Mouse (Mus musculus) stomach, embryonic 16.5 days (tissue): ENCODE data around the gene Tpbgl. TPM values are rescaled to one million over a fixed set of nuclear protein-coding genes. Genes with fewer than 3 reads are reported as not detected.

Experiments
- ATAC-seq: fragments of 200-750 bp; cut with Nextera tagmentation; 2 replicates; pipeline ENCODE4 v1.8.0; 2017; ENCODE audit warnings: moderate number of reproducible peaks, moderate TSS enrichment; ENCODE audit not compliant: insufficient read depth, low FRiP score
- H3K27ac ChIP-seq: fragments of 300-500 bp; sonication (generic); 2 replicates; pipeline ENCODE4 v1.5.1; 2014; ENCODE audit warnings: low read length
- H3K27me3 ChIP-seq: fragments of 300-500 bp; sonication (generic); 2 replicates; pipeline ENCODE4 v1.6.1; 2014; ENCODE audit warnings: low read length, control low read depth, mixed read lengths; ENCODE audit not compliant: control insufficient read depth, insufficient read depth
- H3K36me3 ChIP-seq: fragments of 300-500 bp; sonication (generic); 2 replicates; pipeline ENCODE4 v1.6.1; 2014; ENCODE audit warnings: low read length; ENCODE audit not compliant: control insufficient read depth, insufficient read depth
- H3K4me1 ChIP-seq: fragments of 300-500 bp; sonication (generic); 2 replicates; pipeline ENCODE4 v1.6.1; 2014; ENCODE audit warnings: low read length, control low read depth, mixed read lengths; ENCODE audit not compliant: control insufficient read depth, insufficient read depth
- H3K4me2 ChIP-seq: fragments of 300-500 bp; sonication (generic); 2 replicates; pipeline ENCODE4 v1.6.1; 2014; ENCODE audit warnings: low read depth, low read length, mixed read lengths
- H3K4me3 ChIP-seq: fragments of 300-500 bp; sonication (generic); replicated peaks from 2 replicates; pipeline ENCODE4 v1.5.1; 2014; ENCODE audit warnings: mild to moderate bottlenecking, low read length
- H3K9ac ChIP-seq: fragments of 300-500 bp; sonication (generic); 2 replicates; pipeline ENCODE4 v1.6.1; 2014; ENCODE audit warnings: low read length
- H3K9me3 ChIP-seq: fragments of 300-500 bp; sonication (generic); replicated peaks from 2 replicates; pipeline ENCODE4 v1.6.1; 2016; ENCODE audit warnings: low read length, control low read depth; ENCODE audit not compliant: control insufficient read depth
- WGBS: fragments of 180-500 bp; shearing (Covaris S2); extraction: QIAGEN DNeasy Blood & Tissue Kit; methylation state at CpG from one replicate; pipeline ENCODE4 v1.1.7; 2014; 5-methylcytosine and 5-hydroxymethylcytosine counted together
- polyA plus RNA-seq: library from polyadenylated mRNA; unstranded; fragments of >200 nt; fragmentation: Nextera tagmentation; extraction: Ambion mirVana; gene quantifications from 2 replicates; pipeline ENCODE4 v1.2.1, GENCODE M21; 2015

Gene Tpbgl
- 1.2 and 1.6 TPM in 2 replicates for polyA plus RNA-seq

DNA sequence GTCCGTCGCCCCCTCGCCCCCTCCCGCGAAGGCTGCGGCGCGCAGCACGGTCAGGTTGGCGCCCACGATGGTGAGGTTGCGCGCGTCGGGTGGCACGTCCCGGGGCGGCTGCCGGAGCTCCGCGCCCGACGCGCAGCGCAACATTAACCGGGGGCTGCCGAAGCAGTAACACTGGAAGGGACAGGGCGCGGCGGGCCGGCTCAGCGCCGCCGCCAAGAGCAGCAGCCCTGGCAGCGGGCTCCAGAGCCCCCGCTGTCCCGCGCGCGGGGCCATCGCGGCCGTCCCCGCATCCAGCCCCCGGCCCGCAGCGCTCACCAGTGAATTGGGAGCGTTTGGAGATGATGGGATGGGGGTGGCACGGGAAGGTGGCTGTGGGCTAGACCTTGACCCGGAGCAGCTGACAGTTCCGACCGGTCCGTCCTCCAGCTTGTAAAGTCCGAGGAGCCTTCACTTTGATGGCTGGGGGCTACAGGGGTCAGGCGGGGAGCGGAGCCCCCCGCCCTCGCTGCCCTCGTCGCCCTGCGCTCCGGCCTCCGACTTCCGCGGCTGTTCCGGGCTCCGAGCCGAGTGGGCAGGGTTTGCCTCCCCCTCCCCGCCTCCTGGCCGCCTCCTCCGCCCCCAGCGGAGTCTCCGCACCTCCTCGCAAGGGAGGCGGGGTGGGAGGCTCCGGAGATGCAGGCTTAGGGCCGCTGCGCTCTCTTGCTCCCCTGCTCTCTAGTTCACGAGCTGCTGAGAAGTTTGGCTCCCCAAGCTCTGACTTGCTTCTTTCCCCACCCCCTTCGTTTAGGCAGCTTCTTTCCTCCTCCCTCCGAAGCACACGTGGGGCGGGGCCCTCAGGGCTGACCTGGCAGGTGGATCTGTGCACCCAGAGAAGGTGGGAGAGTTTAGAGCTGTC lies at the start of gene Tpbgl:
Gene Tpbgl (minus strand): TSS at position 728 of the 895 bp plus-strand sequence.
- H3K4me1 ChIP-seq = peaks cover 11% of the 10 kb centered on the region; the same call in 1 of the 2 replicates
- under 1% methylated on average over 82 of the region's 83 CpGs for WGBS
- peak within 1 kb of the TSS; percentile 61 for H3K9ac ChIP-seq
- peaks cover 38% of the 10 kb centered on the region for H3K27me3 ChIP-seq
- no peak within 1 kb of the TSS for H3K27ac ChIP-seq
- H3K9me3 ChIP-seq = no peaks in the 10 kb centered on the region
- ATAC-seq = peak; percentile 65
- no peaks in the 10 kb centered on the region for H3K36me3 ChIP-seq
- H3K4me2 ChIP-seq = peak within 1 kb of the TSS; percentile 94
- H3K4me3 ChIP-seq = peak within 1 kb of the TSS; percentile 50

DNA sequence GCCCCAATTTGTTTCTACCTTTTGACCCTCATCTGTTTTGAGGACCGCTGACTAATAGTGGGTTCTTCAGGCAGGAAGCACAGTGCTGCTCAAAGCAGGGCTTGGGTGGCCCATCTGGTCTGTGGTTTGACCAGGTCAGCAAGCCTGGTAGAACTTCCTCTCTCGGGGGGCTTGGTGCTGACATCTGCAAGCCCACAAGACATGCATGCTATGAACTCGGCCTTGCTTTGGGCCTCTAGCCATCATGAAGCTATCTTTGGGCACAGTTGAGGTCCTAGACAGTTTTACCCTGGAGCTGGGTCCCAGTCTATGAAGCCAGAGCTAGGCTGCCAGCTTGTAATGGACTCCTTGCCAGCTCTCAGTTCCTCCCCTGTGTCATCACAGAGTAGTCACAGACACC lies 48.0 kb upstream of the Tpbgl start:
- Histone ChIP-seq H3K27me3 (no peaks in the 10 kb centered on the region), H3K4me1 (no peaks in the 10 kb centered on the region), H3K36me3 (no peaks in the 10 kb centered on the region), H3K9me3 (no peaks in the 10 kb centered on the region), H3K9ac (no peak overlapping the region), H3K4me2 (no peak overlapping the region), H3K4me3 (no peak overlapping the region), H3K27ac (no peak overlapping the region)
- no peak for ATAC-seq
- WGBS = 75% methylated on average over 3 of the region's 3 CpGs

DNA sequence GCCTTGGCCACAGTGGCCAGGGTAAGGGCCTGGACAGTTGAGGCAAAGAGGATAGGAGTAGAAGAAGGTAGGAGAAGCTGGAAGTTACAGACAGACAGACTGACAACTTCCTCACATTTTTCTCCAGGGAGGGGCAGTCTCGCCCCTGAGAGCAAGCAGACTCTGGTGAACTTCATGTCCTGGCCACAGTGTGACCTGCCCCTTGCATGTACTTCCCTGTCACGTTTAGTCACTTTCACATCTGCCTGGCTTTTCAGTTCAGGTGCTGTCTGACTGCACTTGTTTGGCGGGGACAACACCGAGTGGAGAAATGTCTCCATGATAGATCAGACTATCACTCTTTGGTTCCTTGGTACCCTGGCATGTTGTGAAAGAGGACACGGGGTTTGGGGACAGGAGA lies 47.3 kb upstream of the Tpbgl start:
- H3K4me3 ChIP-seq = no peak overlapping the region
- no peak overlapping the region for H3K4me2 ChIP-seq
- no peaks in the 10 kb centered on the region for H3K27me3 ChIP-seq
- WGBS = 71% methylated on average over 5 of the region's 5 CpGs
- H3K27ac ChIP-seq = no peak overlapping the region
- no peak overlapping the region for H3K9ac ChIP-seq
- H3K36me3 ChIP-seq = no peaks in the 10 kb centered on the region
- ATAC-seq = no peak
- H3K9me3 ChIP-seq = no peaks in the 10 kb centered on the region
- H3K4me1 ChIP-seq = no peaks in the 10 kb centered on the region

DNA sequence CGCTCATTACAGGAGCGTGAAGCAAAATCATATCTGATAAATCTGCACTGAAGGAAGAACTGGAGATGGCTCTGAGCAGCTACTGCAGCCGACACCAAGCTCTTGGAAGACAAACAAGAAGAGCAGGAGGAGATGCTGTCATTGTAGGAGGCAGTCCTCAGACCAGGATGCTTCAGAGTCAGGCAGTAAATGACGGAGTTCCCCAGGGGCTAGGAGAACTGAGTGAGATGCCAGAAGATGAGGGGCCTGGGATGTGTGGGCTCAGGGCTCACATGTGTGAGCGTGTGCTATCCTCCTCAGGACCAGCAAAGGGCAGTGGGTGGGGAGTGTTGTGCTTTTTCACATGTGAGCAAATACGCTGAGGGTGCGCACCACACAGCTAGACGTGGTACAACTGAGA lies 46.3 kb upstream of the Tpbgl start:
- WGBS = 71% methylated on average over 8 of the region's 8 CpGs

DNA sequence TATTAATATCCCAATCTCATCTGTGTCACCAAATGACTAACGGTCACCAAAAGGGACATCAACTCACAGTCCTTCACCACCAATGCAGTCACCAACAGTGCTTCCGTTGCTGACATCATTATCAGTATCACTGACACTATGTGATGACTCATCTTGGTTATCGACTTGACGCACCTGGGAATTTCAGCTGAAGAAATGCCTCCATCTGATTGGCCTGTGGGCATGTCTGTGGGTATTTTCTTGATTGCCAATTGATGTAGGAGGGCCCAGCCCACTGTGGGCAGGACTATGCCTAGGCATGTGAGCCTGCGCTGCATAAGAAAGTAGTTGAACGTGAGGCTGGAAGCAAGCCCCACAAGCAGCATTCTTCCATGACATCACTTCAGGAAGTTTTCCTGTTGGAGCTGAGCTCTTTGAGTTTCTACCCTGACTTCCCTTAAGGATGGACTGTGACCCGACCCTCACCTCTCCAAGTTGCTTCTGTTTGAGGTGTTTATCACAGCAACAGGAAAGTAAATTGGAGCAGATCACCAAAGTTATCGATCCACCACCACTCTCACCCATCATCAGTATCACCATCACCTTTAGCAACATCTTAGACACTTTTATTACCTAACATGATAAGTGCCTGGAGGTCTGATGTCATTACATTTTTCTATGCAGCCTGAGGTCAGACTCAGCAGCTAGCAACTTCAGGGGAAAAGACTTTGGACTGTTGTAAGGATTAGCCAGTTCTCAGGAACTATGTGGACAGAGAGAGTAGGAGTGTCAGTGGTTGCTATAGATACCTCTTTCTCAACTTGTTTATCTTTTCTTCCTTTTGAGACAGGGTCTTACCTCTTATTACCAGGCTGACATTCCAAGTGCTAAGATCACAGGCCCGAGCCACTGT lies 44.9 kb upstream of the Tpbgl start:
- ATAC-seq = no peak
- no peak overlapping the region for H3K9ac ChIP-seq
- 71% methylated on average over 9 of the region's 9 CpGs for WGBS
- no peak overlapping the region for H3K27ac ChIP-seq
- H3K4me1 ChIP-seq = no peaks in the 10 kb centered on the region
- no peaks in the 10 kb centered on the region for H3K9me3 ChIP-seq
- H3K4me3 ChIP-seq = no peak overlapping the region
- no peak overlapping the region for H3K4me2 ChIP-seq
- H3K27me3 ChIP-seq = no peaks in the 10 kb centered on the region
- H3K36me3 ChIP-seq = no peaks in the 10 kb centered on the region

More for the DNA sequence above, 46.3 kb upstream of the Tpbgl start:
- H3K4me3 ChIP-seq = no peak overlapping the region
- H3K4me1 ChIP-seq = no peaks in the 10 kb centered on the region
- no peaks in the 10 kb centered on the region for H3K36me3 ChIP-seq
- H3K4me2 ChIP-seq = no peak overlapping the region
- H3K9me3 ChIP-seq = no peaks in the 10 kb centered on the region
- no peak overlapping the region for H3K9ac ChIP-seq
- H3K27me3 ChIP-seq = no peaks in the 10 kb centered on the region
- H3K27ac ChIP-seq = no peak overlapping the region
- no peak for ATAC-seq

DNA sequence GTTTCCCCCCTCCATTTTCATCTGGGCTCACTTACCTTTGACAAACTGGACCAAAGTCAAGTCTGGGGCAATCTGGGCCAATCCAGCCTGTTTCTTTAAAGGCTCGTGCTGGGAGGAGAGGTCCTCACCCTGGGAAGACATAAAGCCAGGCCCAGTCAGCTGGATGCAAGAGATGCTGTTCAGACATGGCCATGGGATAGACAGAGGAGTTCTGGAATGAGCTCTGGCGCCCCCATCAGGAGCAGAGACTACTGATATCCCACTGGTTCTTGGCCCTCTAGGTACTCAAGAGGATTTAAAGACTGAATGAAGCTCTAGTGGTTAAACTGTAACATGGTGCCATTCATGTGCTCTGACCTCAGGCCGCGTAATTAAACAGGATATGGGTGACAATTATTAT lies 44.0 kb upstream of the Tpbgl start:
- no peak for ATAC-seq

DNA sequence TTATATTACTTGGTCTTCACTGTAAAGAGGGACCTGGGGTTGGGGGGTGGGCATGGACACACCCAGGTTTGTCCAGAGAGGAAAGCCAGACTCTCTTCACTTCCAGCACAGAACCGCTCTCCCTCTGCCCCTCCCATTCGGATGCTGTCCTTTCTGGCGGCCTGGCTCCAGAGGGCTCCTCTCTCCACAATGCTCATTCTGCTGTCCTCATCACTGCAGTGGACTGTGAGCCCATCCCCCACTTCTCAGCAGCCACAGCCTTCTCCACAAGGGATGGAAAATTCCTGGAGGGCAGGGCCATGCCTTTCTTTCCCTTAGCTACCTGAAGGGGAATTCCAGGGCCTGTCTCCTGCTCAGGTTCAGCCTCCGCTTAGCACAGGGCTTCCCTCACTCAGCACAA lies 41.9 kb upstream of the Tpbgl start:
- no peaks in the 10 kb centered on the region for H3K9me3 ChIP-seq
- H3K9ac ChIP-seq = no peak overlapping the region
- ATAC-seq = no peak
- H3K36me3 ChIP-seq = no peaks in the 10 kb centered on the region
- no peak overlapping the region for H3K4me3 ChIP-seq
- no peak overlapping the region for H3K27ac ChIP-seq
- H3K4me1 ChIP-seq = peaks cover 16% of the 10 kb centered on the region
- no peak overlapping the region for H3K4me2 ChIP-seq
- WGBS = 41% methylated on average over 4 of the region's 4 CpGs
- H3K27me3 ChIP-seq = no peaks in the 10 kb centered on the region

More for the DNA sequence above, 44.0 kb upstream of the Tpbgl start:
- Histone ChIP-seq H3K27ac (no peak overlapping the region), H3K4me1 (no peaks in the 10 kb centered on the region), H3K4me3 (no peak overlapping the region), H3K36me3 (no peaks in the 10 kb centered on the region), H3K4me2 (no peak overlapping the region), H3K9me3 (no peaks in the 10 kb centered on the region), H3K27me3 (no peaks in the 10 kb centered on the region), H3K9ac (no peak overlapping the region)
- WGBS = 76% methylated on average over 4 of the region's 4 CpGs

DNA sequence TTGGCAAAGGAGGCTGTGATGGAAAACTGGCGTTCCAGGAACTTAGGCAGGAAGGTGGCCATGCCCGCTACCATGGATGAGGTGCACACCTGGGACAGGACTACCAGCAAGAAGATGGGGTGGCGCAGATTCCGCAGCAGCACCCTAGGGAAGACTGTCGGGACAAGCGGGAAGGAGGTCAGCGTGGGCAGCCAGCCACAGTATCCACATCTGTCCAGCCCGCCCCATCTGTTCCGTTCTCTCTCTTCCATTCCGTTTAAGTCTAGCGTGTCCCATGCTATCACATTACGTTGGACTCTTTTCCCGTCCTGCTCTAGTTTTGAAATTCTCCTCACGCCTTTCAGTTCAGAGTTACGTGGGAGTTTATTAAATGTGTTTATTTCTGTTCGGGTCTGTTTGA lies 40.2 kb upstream of the Tpbgl start:
- Histone ChIP-seq H3K27ac (no peak overlapping the region), H3K9me3 (no peaks in the 10 kb centered on the region), H3K4me2 (no peak overlapping the region), H3K4me1 (peaks cover 16% of the 10 kb centered on the region), H3K4me3 (no peak overlapping the region), H3K27me3 (no peaks in the 10 kb centered on the region), H3K9ac (no peak overlapping the region), H3K36me3 (no peaks in the 10 kb centered on the region)
- ATAC-seq = no peak
- WGBS = 72% methylated on average over 16 of the region's 16 CpGs
